Mouse (Mus musculus) cerebellum, adult 2 months (tissue): ENCODE measurements at regions not wholly inside any gene's neighbourhood (a gene's known extent, or its start where the extent isn't known, plus 50 kb on each side); places are given as distances from the start of the nearest gene placed in this dataset.

Experiments
- CTCF ChIP-seq: fragments of 200-500 bp; IDR thresholded peaks from 2 replicates; pipeline ENCODE4 v1.5.1; 2011; ENCODE audit warnings: low read depth, mild to moderate bottlenecking, control low read depth, low read length, moderate library complexity, borderline replicate concordance; ENCODE audit not compliant: insufficient read depth
- POLR2A ChIP-seq: fragments of 200-500 bp; IDR thresholded peaks from 2 replicates; pipeline ENCODE4 v1.6.1; 2011; ENCODE audit warnings: low read length, control low read depth, borderline replicate concordance; ENCODE audit not compliant: insufficient read depth

GRCm38 (mm10) chr1:88867138-88867537, 165.1 kb upstream of the Arl4c start:
- TF ChIP-seq CTCF (no peak), POLR2A (no peak)
